Mouse (Mus musculus) erythroblast, embryonic 14.5 days (primary cell): Measurements from ENCODE around the gene Vcam1.

Experiments used
- GATA1 ChIP-seq: IDR thresholded peaks from 2 replicates; pipeline ENCODE4 v1.6.1; 2012; ENCODE audit warnings: low read length, inconsistent platforms, mixed read lengths
- TAL1 ChIP-seq: IDR thresholded peaks from 3 replicates; pipeline ENCODE4 v1.6.1; 2012; ENCODE audit warnings: low read length, inconsistent platforms, mixed read lengths

DNA sequence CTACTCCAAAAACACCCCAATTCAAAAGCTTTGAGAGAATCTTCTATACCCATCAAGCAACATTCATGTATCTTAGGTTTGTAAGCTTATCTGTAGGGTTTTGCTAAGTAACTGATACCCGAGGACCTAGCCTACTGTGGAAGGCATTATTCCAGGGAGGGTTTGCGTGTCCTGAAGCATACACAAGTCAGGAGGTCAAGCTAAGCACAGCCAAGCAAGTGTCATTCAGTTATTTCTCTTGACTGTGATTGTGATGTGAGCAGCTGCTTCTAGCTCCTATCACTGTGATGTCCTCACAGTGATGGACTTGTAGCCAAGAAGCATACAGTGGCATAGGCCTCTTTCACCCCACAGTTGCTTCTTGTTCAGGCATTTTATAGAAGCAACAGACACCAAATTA lies 35.2 kb downstream of the Vcam1 start:
- TF ChIP-seq GATA1 (no peak), TAL1 (no peak)
